Mouse (Mus musculus): ENCODE measurements around the gene Fam173b.

Gene Fam173b

GRCm38 (mm10) chr15:31636091-31636595 is 34.5 kb downstream of the Fam173b start:
- DNase-seq (ENCODE audit: low spot score): no peak

GRCm38 (mm10) chr15:31647225-31647624 is 45.6 kb downstream of the Fam173b start:
- no peak for DNase-seq (ENCODE audit: low spot score)

DNA sequence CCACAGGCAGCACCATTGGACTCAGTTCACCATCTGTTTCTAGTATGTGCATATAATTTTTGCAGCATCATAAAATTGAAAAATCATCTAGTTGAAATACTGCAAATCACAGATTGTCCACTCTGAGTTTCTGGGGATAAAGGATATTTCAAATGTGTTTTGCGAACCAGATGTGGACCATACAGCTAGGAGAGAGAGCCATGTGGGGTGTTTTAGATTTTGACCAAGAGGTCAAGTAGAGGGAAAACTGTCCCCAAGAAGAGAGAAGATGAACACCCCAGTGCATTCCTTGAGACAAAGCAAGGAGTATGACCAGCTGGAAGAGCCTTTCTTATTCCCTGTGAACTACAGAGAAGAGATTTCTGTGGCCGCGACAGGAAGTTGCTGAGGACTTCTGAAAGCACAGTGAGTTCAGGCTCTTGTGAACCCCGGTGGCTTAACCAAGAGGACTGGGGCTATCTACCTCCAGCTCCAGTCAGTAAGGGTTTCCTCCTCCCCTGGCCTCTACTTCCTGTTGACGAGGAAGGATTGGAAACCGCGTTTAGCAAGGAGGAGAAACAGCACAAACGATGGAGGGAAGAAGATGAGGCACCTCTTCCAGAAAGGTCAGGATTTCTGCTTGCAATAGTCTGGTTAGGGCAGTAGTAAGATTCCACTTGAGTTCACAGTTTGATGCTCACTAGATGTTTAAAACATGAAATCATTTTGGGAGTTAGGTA is 46.4 kb downstream of the Fam173b start:
- no peak for DNase-seq (ENCODE audit: low spot score)

DNA sequence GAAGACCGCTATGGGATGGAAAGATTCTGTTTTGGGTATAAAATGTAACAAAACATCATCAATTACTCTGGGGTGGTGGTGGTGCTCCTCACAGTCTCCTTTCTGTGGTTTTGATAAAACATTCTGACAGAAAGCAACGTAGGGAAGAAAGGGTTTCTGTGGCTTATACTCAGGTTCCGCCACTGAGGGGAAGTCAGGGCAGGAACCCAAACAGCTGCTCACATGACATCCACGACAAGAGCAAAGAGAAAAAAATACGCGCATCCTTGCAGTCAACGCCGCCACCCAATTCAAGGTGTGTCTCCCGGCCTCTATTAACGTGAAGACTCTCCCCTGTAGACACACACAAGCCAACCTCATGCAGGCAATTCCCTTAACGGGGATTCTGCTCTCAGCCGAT is 48.0 kb downstream of the Fam173b start:
- no peak for DNase-seq (ENCODE audit: low spot score)

GRCm38 (mm10) chr15:31650821-31651220 is 49.2 kb downstream of the Fam173b start:
- DNase-seq (ENCODE audit: low spot score): no peak

DNA sequence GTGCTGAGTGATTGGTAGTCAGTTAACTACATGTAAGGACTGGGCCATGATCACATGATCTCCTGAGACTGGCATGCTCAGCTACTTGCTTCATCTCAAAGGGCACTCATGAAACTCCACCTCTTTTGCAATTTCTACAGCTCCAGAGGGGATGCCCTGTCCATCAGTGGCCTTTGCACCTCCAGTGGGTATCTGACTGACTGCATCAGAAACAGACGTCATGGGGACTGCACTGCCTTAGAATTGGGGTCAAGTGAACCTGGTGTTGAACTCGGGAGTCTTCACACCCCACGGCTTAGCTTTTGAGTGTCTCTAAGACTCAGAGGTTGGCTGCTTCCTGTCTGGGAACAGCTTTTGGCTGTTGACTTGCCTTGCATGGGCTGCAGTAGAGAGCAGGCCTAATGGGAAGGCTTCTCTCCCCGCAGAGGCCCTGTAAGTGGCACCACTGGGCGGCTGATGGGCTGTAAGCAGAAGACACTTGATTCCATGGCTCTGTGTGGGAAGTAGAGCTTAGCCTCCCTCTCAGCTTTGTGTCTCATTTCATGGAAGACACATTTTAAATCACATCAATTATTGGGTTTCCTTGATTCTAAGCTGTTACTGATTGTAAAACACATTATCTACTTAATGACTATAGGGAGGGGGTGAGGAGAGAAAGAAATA is 58.6 kb downstream of the Fam173b start:
- no peak for DNase-seq (ENCODE audit: low spot score)

GRCm38 (mm10) chr15:31660844-31661243 is 59.2 kb downstream of the Fam173b start:
- DNase-seq (ENCODE audit: low spot score): no peak

DNA sequence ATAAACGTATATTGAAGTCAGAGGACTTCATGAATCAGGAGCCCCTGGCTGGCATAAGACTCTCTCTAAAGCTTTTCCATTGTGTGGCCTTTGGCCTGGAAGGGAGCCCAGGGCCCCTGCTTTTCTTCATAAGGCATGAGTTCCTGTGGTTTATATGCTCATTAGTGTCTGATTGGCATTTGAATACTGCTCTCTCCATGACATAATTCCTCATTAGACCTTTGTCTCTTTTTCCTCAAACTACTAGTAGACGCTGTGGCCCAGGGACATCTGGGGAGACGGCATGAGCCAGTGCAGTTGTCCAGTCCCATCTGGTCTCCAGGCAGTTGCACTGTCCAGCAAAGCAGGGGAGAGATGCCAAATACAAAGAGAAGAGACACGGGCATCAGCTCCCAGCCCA is 60.1 kb downstream of the Fam173b start:
- DNase-seq (ENCODE audit: low spot score): no peak

- DNase-seq (ENCODE audit: low spot score): no peak
These were observed 61.4 kb downstream of the Fam173b start for GRCm38 (mm10) chr15:31663074-31663473.
